Comparison of ENCODE assay signal across 10 mouse cellular contexts in the genomic region with DNA sequence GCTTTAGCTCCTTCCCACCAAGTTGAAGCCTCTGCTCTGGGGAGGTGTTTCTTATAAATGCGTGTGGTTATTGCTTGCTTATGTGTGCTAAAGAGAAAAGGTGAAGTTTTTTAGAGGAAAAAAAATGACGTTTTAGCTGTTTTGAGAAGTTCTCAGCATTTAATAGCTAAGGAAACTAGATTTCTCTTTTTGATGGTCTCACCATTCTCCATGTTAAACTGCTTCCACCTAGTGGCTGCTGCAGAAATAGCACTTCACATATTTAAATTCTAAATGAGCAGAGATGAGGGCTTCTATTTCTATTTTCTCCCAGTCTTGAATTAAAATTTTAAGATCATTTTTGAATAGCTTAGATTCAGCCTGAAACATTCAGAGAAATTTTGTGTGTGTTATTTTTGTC. TPM values are rescaled to one million over a fixed set of nuclear protein-coding genes. Genes with fewer than 3 reads are reported as not detected.
DNase-seq lines count a peak whose midpoint lies in the region; ATAC-seq and TF ChIP-seq lines count a peak whose summit lies in the region.
"Had no signal": no experiment of that assay in that cellular context is flagged by ENCODE, and none has a peak within 500 bp of the region (broad histone marks: within the 10 kb centered on the region; RNA-seq: fewer than 3 reads in every experiment).

No protein-coding gene starts in this region.

- DNase-seq in cerebellum, adult 18-20 months = peak; percentile 28 to 36
- DNase-seq in left cerebral cortex, postnatal 25 days (ENCODE audit: low spot score in 2 of 2) = peak; percentile 20 to 39
- DNase-seq in left cerebral cortex, postnatal 36 days (ENCODE audit: low spot score in 2 of 2) = no peak
- peak; percentile 21 for DNase-seq in c-Kit-negative CD71-positive TER-119-positive erythroid progenitor cells, embryonic 14.5 days (ENCODE audit: low read depth, low spot score)
- DNase-seq in limb, embryonic 14.5 days (ENCODE audit: low spot score) = peak; percentile 63
- DNase-seq in thymus, postnatal 4 days = peak; percentile 38

- intact Hi-C loops in left cerebral cortex, postnatal 25 days (cut with DNase I) = no loop called here
- intact Hi-C loops in left cerebral cortex, postnatal 36 days (cut with DNase I) = no loop called here

- H3K36me3 ChIP-seq in limb, embryonic 14.5 days (ENCODE audit: control insufficient read depth, insufficient read depth, low read length) = peaks cover 81% of the 10 kb centered on the region
- H3K36me3 ChIP-seq in hindbrain, embryonic 13.5 days = peaks cover 75% of the 10 kb centered on the region

- H3K4me3 ChIP-seq in limb, embryonic 14.5 days (replicated peaks; ENCODE audit: low read length) = no peak overlapping the region
- H3K4me3 ChIP-seq in hindbrain, embryonic 13.5 days = no peak overlapping the region
- H3K4me3 ChIP-seq: lung, embryonic 15.5 days; stomach, embryonic 15.5 days had no signal

- no peak for ATAC-seq in cerebellum, adult (ENCODE audit: insufficient number of reproducible peaks, low FRiP score, low TSS enrichment)
- ATAC-seq in limb, embryonic 14.5 days (ENCODE audit: low FRiP score, low read depth) = no peak
- no peak for ATAC-seq in hindbrain, embryonic 13.5 days (ENCODE audit: low FRiP score)

- H3K27ac ChIP-seq in limb, embryonic 14.5 days (replicated peaks; ENCODE audit: low read depth, low read length) = no peak overlapping the region
- no peak overlapping the region for H3K27ac ChIP-seq in hindbrain, embryonic 13.5 days
- H3K27ac ChIP-seq: lung, embryonic 15.5 days; stomach, embryonic 15.5 days had no signal

- no peak overlapping the region for H3K4me2 ChIP-seq in limb, embryonic 14.5 days (replicated peaks; ENCODE audit: low read depth, low read length, severe bottlenecking)
- H3K4me2 ChIP-seq in hindbrain, embryonic 13.5 days = no peak overlapping the region
- H3K4me2 ChIP-seq: lung, embryonic 15.5 days; stomach, embryonic 15.5 days had no signal

- 40% methylated on average over 2 of the region's 2 CpGs for WGBS in limb, embryonic 14.5 days
- 35% methylated on average over 2 of the region's 2 CpGs for WGBS in hindbrain, embryonic 13.5 days

- H3K4me1 ChIP-seq in limb, embryonic 14.5 days (ENCODE audit: control insufficient read depth, insufficient read depth, low read length) = no peaks in the 10 kb centered on the region
- no peaks in the 10 kb centered on the region for H3K4me1 ChIP-seq in hindbrain, embryonic 13.5 days (replicated peaks)
- H3K4me1 ChIP-seq: lung, embryonic 15.5 days; stomach, embryonic 15.5 days had no signal

- no peak for TF ChIP-seq POLR2A in limb, embryonic 14.5 days (IDR thresholded peaks at IDR 0.05; ENCODE audit: borderline replicate concordance, extremely low read depth, insufficient read depth, insufficient read length)

- H3K27me3 ChIP-seq in limb, embryonic 14.5 days (ENCODE audit: control insufficient read depth, insufficient read depth, low read length) = no peaks in the 10 kb centered on the region
- H3K27me3 ChIP-seq in hindbrain, embryonic 13.5 days = no peaks in the 10 kb centered on the region
- H3K27me3 ChIP-seq: lung, embryonic 15.5 days; stomach, embryonic 15.5 days had no signal

- no peaks in the 10 kb centered on the region for H3K9me3 ChIP-seq in limb, embryonic 14.5 days (ENCODE audit: control insufficient read depth, low read length)
- H3K9me3 ChIP-seq in hindbrain, embryonic 13.5 days = no peaks in the 10 kb centered on the region
- H3K9me3 ChIP-seq: lung, embryonic 15.5 days; stomach, embryonic 15.5 days had no signal

- no peak overlapping the region for H3K9ac ChIP-seq in limb, embryonic 14.5 days (ENCODE audit: low read depth, low read length, severe bottlenecking)
- H3K9ac ChIP-seq in hindbrain, embryonic 13.5 days = no peak overlapping the region
- H3K9ac ChIP-seq: lung, embryonic 15.5 days; stomach, embryonic 15.5 days had no signal

RNA-seq across cellular contexts. Expression of gene Eprs, which starts 41.2 kb away (rescaled TPM):
- total RNA-seq in left cerebral cortex, postnatal 25 days (2021) = 10 to 100 TPM; 68.5 to 69.0 TPM
- 10 to 100 TPM; 64.0 to 74.4 TPM for total RNA-seq in left cerebral cortex, postnatal 36 days (2021)
- polyA plus RNA-seq in limb, embryonic 14.5 days (2012; rRNA removed) = 36.1 and 50.4 TPM in 2 replicates
- polyA plus RNA-seq in limb, embryonic 14.5 days (2014; fragmentation: Nextera tagmentation; extraction: Ambion mirVana) = 140 and 142 TPM in 2 replicates
- 146 and 155 TPM in 2 replicates for polyA plus RNA-seq in hindbrain, embryonic 13.5 days (2015; fragmentation: Nextera tagmentation; extraction: Ambion mirVana)

RNA-seq across cellular contexts. Expression of gene Slc30a10, which starts 50.6 kb away (rescaled TPM):
- total RNA-seq in left cerebral cortex, postnatal 25 days (2021) = 10 to 100 TPM; 10.4 to 10.5 TPM
- 1 to 10 TPM; 7.9 to 9.4 TPM for total RNA-seq in left cerebral cortex, postnatal 36 days (2021)
- polyA plus RNA-seq in limb, embryonic 14.5 days (2012; rRNA removed) = 0.70 and 0.74 TPM in 2 replicates
- 0.26 and 0.36 TPM in 2 replicates for polyA plus RNA-seq in limb, embryonic 14.5 days (2014; fragmentation: Nextera tagmentation; extraction: Ambion mirVana)
- polyA plus RNA-seq in hindbrain, embryonic 13.5 days (2015; fragmentation: Nextera tagmentation; extraction: Ambion mirVana) = 3.4 and 3.8 TPM in 2 replicates
- polyA plus RNA-seq: lung, embryonic 15.5 days had no signal

Comparison
In these comparisons a context has a peak if more than half of its experiments do, and no peak if none do; other contexts are left out.
1. DNase-seq: peak in cerebellum, adult 18-20 months (2 of 2), left cerebral cortex, postnatal 25 days (2 of 2), c-Kit-negative CD71-positive TER-119-positive erythroid progenitor cells, embryonic 14.5 days (single experiment), limb, embryonic 14.5 days (single experiment) and thymus, postnatal 4 days (single experiment); none in left cerebral cortex, postnatal 36 days (0 of 2).